Mouse (Mus musculus) kidney, adult 2 months (tissue): Measurements from ENCODE around the gene Cryaa. TPM values are rescaled to one million over a fixed set of nuclear protein-coding genes. Genes with fewer than 3 reads are reported as not detected.

ENCODE experiments used
- DNase-seq: peaks from one replicate; pipeline ENCODE4 v3.0.0; 2021
- H3K27ac ChIP-seq: fragments of 200-500 bp; 2 replicates; pipeline ENCODE4 v1.5.1; 2012; ENCODE audit warnings: low read depth, low read length, control low read depth, inconsistent platforms; ENCODE audit not compliant: insufficient read depth
- H3K27me3 ChIP-seq: fragments of 200-500 bp; replicated peaks from 2 replicates; pipeline ENCODE4 v1.6.1; 2012; ENCODE audit warnings: mild to moderate bottlenecking, moderate library complexity, low read length, inconsistent platforms; ENCODE audit not compliant: control insufficient read depth, insufficient read depth
- H3K36me3 ChIP-seq: fragments of 200-500 bp; 2 replicates; pipeline ENCODE4 v1.6.1; 2012; ENCODE audit warnings: mild to moderate bottlenecking, moderate library complexity, low read length, inconsistent platforms; ENCODE audit not compliant: control insufficient read depth, insufficient read depth
- H3K4me1 ChIP-seq: fragments of 200-500 bp; 2 replicates; pipeline ENCODE4 v1.6.1; 2011; ENCODE audit warnings: low read length; ENCODE audit not compliant: control insufficient read depth, insufficient read depth
- H3K4me3 ChIP-seq: fragments of 200-500 bp; 2 replicates; pipeline ENCODE4 v1.5.1; 2011; ENCODE audit warnings: mild to moderate bottlenecking, low read depth, low read length, control low read depth; ENCODE audit not compliant: insufficient read depth
- CTCF ChIP-seq: fragments of 200-500 bp; conservative IDR thresholded peaks from 2 replicates; pipeline ENCODE4 v1.5.1; 2011; ENCODE audit warnings: low read depth, mild to moderate bottlenecking, control low read depth, low read length, moderate library complexity, mixed read lengths; ENCODE audit not compliant: insufficient read depth, insufficient read length
- POLR2A ChIP-seq: fragments of 200-500 bp; IDR thresholded peaks from one replicate; pipeline ENCODE4 v1.6.1; 2011; ENCODE audit warnings: low read depth, low read length, control low read depth
- WGBS: fragments of 180-500 bp; shearing (Covaris S2); methylation state at CpG from one replicate; pipeline ENCODE4 v1.1.7; 2018; 5-methylcytosine and 5-hydroxymethylcytosine counted together
- polyA plus RNA-seq: library from polyadenylated mRNA; depleted of rRNA; stranded (reverse); fragments of >200 nt; gene quantifications from 2 replicates; pipeline ENCODE4 v1.2.3, GENCODE M21; 2012

Gene Cryaa
- polyA plus RNA-seq, 1 experiment: 0.99 TPM

- WGBS: 87% methylated on average over 12 of the region's 12 CpGs
- Histone ChIP-seq H3K4me1 (peaks cover 6% of the 10 kb centered on the region; the same call in 1 of the 2 replicates), H3K27me3 (no peaks in the 10 kb centered on the region), H3K4me3 (no peak overlapping the region), H3K27ac (no peak overlapping the region), H3K36me3 (no peaks in the 10 kb centered on the region)
- no peak for DNase-seq
- TF ChIP-seq CTCF (no peak), POLR2A (no peak)
These were observed 5.3 kb upstream of the Cryaa start for GRCm38 (mm10) chr17:31672279-31672678.

- H3K4me1 ChIP-seq: peaks cover 6% of the 10 kb centered on the region; the same call in 1 of the 2 replicates
- H3K4me3 ChIP-seq: no peak overlapping the region
- 78% methylated on average over 1 of the region's 1 CpGs for WGBS
- TF ChIP-seq CTCF (no peak), POLR2A (no peak)
- H3K36me3 ChIP-seq: no peaks in the 10 kb centered on the region
- H3K27me3 ChIP-seq: no peaks in the 10 kb centered on the region
- no peak overlapping the region for H3K27ac ChIP-seq
- DNase-seq: no peak
These were observed 3.2 kb upstream of the Cryaa start for GRCm38 (mm10) chr17:31674426-31674825.

- Histone ChIP-seq H3K36me3 (no peaks in the 10 kb centered on the region), H3K4me1 (no peaks in the 10 kb centered on the region; the same call in 1 of the 2 replicates), H3K4me3 (no peak overlapping the region), H3K27me3 (no peaks in the 10 kb centered on the region), H3K27ac (no peak overlapping the region)
- 66% methylated on average over 2 of the region's 2 CpGs for WGBS
- no peak for DNase-seq
- no peak for TF ChIP-seq POLR2A
- TF ChIP-seq CTCF: no peak
These were observed 2.8 kb downstream of the Cryaa start for GRCm38 (mm10) chr17:31680450-31680849.

GRCm38 (mm10) chr17:31685514-31686224 lies 8.1 kb downstream of the Cryaa start:
- 12% methylated on average over 17 of the region's 17 CpGs for WGBS
- TF ChIP-seq POLR2A: no peak
- peak; percentile 95 for TF ChIP-seq CTCF
- H3K4me1 ChIP-seq: peaks cover 18% of the 10 kb centered on the region
- H3K4me3 ChIP-seq: no peak overlapping the region
- H3K36me3 ChIP-seq: no peaks in the 10 kb centered on the region
- no peaks in the 10 kb centered on the region for H3K27me3 ChIP-seq
- peak overlapping the region; percentile 54 for H3K27ac ChIP-seq
- DNase-seq: peak; percentile 93

- Histone ChIP-seq H3K27me3 (no peaks in the 10 kb centered on the region), H3K36me3 (no peaks in the 10 kb centered on the region), H3K27ac (peak overlapping the region; percentile 54), H3K4me1 (peaks cover 18% of the 10 kb centered on the region), H3K4me3 (no peak overlapping the region)
- peak; percentile 60 for DNase-seq
- WGBS: 20% methylated on average over 3 of the region's 3 CpGs
- TF ChIP-seq CTCF (no peak), POLR2A (no peak)
These were observed 8.6 kb downstream of the Cryaa start for GRCm38 (mm10) chr17:31686225-31686564.

- no peaks in the 10 kb centered on the region for H3K27me3 ChIP-seq
- 30% methylated on average over 9 of the region's 9 CpGs for WGBS
- H3K4me3 ChIP-seq: no peak overlapping the region
- no peaks in the 10 kb centered on the region for H3K36me3 ChIP-seq
- peak overlapping the region; percentile 24; the same call in 1 of the 2 replicates for H3K27ac ChIP-seq
- peak; percentile 89 for DNase-seq
- TF ChIP-seq CTCF (no peak), POLR2A (no peak)
- peaks cover 18% of the 10 kb centered on the region for H3K4me1 ChIP-seq
These were observed 10.5 kb downstream of the Cryaa start for GRCm38 (mm10) chr17:31688112-31688511.

- peaks cover 22% of the 10 kb centered on the region for H3K4me1 ChIP-seq
- peak; percentile 67 for DNase-seq
- no peak overlapping the region for H3K4me3 ChIP-seq
- H3K27me3 ChIP-seq: no peaks in the 10 kb centered on the region
- no peaks in the 10 kb centered on the region for H3K36me3 ChIP-seq
- H3K27ac ChIP-seq: no peak overlapping the region
- TF ChIP-seq POLR2A (no peak), CTCF (no peak)
- WGBS: 42% methylated on average over 1 of the region's 1 CpGs
These were observed 12.0 kb downstream of the Cryaa start for GRCm38 (mm10) chr17:31689606-31690005.

GRCm38 (mm10) chr17:31692918-31693317 lies 15.3 kb downstream of the Cryaa start:
- 37% methylated on average over 5 of the region's 5 CpGs for WGBS
- Histone ChIP-seq H3K4me1 (peaks cover 19% of the 10 kb centered on the region), H3K4me3 (no peak overlapping the region), H3K36me3 (no peaks in the 10 kb centered on the region), H3K27ac (no peak overlapping the region), H3K27me3 (no peaks in the 10 kb centered on the region)
- no peak for DNase-seq
- TF ChIP-seq POLR2A (no peak), CTCF (no peak)
